Mouse (Mus musculus) kidney, postnatal 0 days (tissue): Measurements from ENCODE around the gene Ttll5. TPM values are rescaled to one million over a fixed set of nuclear protein-coding genes. Genes with fewer than 3 reads are reported as not detected.
A peak's percentile ranks its signal among the peaks of the same experiment; 100 is the strongest.

Source experiments
- ATAC-seq: fragments of 200-750 bp; cut with Nextera tagmentation; replicated peaks from 2 replicates; pipeline ENCODE4 v1.8.0; 2017; ENCODE audit warnings: low read depth, moderate number of reproducible peaks, moderate TSS enrichment, moderate library complexity; ENCODE audit not compliant: low FRiP score
- DNase-seq: peaks from one replicate; pipeline ENCODE4 v3.0.0-alpha.2; 2016; ENCODE audit warnings: low spot score
- H3K27ac ChIP-seq: fragments of 300-500 bp; sonication (generic); 2 replicates; pipeline ENCODE4 v1.5.1; 2014; ENCODE audit warnings: mild to moderate bottlenecking
- H3K27me3 ChIP-seq: fragments of 300-500 bp; sonication (generic); 2 replicates; pipeline ENCODE4 v1.6.1; 2014; ENCODE audit warnings: low read length, mixed read lengths; ENCODE audit not compliant: insufficient read depth
- H3K36me3 ChIP-seq: fragments of 300-500 bp; sonication (generic); 2 replicates; pipeline ENCODE4 v1.6.1; 2014; ENCODE audit warnings: low read length, mixed read lengths; ENCODE audit not compliant: insufficient read depth
- H3K4me1 ChIP-seq: fragments of 300-500 bp; sonication (generic); replicated peaks from 2 replicates; pipeline ENCODE4 v1.6.1; 2014; ENCODE audit warnings: antibody characterized with exemption, low read length, mixed read lengths; ENCODE audit not compliant: insufficient read depth
- H3K4me2 ChIP-seq: fragments of 300-500 bp; sonication (generic); 2 replicates; pipeline ENCODE4 v1.6.1; 2014; ENCODE audit warnings: mild to moderate bottlenecking, low read length, moderate library complexity, mixed read lengths
- H3K4me3 ChIP-seq: fragments of 300-500 bp; sonication (generic); replicated peaks from 2 replicates; pipeline ENCODE4 v1.5.1; 2014; ENCODE audit warnings: low read depth, low read length
- H3K9ac ChIP-seq: fragments of 300-500 bp; sonication (generic); 2 replicates; pipeline ENCODE4 v1.6.1; 2014; ENCODE audit warnings: low read depth, low read length
- H3K9me3 ChIP-seq: fragments of 300-500 bp; sonication (generic); replicated peaks from 2 replicates; pipeline ENCODE4 v1.6.1; 2016; ENCODE audit warnings: low read length, inconsistent platforms, mixed read lengths
- CTCF ChIP-seq: IDR thresholded peaks from 2 replicates; pipeline ENCODE4 v1.5.1; 2016; ENCODE audit warnings: antibody characterized with exemption, low read depth, mild to moderate bottlenecking, moderate library complexity
- WGBS: fragments of 180-500 bp; shearing (Covaris S2); extraction: QIAGEN DNeasy Blood & Tissue Kit; methylation state at CpG from one replicate; pipeline ENCODE4 v1.1.7; 2014; 5-methylcytosine and 5-hydroxymethylcytosine counted together
- polyA plus RNA-seq: library from polyadenylated mRNA; unstranded; fragments of >200 nt; fragmentation: Nextera tagmentation; extraction: Ambion mirVana; gene quantifications from 2 replicates; pipeline ENCODE4 v1.2.1, GENCODE M21; 2015

Ttll5 gene
- polyA plus RNA-seq, 1 experiment from 2014 or later: 6.8 TPM

GRCm38 (mm10) chr12:85956251-85956650 lies 131.8 kb downstream of the Ttll5 start:
- Histone ChIP-seq H3K9ac (no peak overlapping the region), H3K4me1 (peaks cover 14% of the 10 kb centered on the region; the same call in 1 of the 2 replicates), H3K36me3 (no peaks in the 10 kb centered on the region), H3K27me3 (no peaks in the 10 kb centered on the region), H3K9me3 (no peaks in the 10 kb centered on the region), H3K4me3 (no peak overlapping the region), H3K4me2 (no peak overlapping the region), H3K27ac (no peak overlapping the region)
- no peak for ATAC-seq
- TF ChIP-seq CTCF: no peak
- DNase-seq: no peak
- WGBS: 80% methylated on average over 6 of the region's 6 CpGs

GRCm38 (mm10) chr12:85958460-85958859 lies 134.0 kb downstream of the Ttll5 start:
- ATAC-seq: no peak
- no peak overlapping the region for H3K9ac ChIP-seq
- H3K36me3 ChIP-seq: no peaks in the 10 kb centered on the region
- DNase-seq: no peak
- no peaks in the 10 kb centered on the region for H3K9me3 ChIP-seq
- H3K4me2 ChIP-seq: no peak overlapping the region
- no peak for TF ChIP-seq CTCF
- no peaks in the 10 kb centered on the region for H3K27me3 ChIP-seq
- WGBS: 65% methylated on average over 2 of the region's 2 CpGs
- peaks cover 20% of the 10 kb centered on the region for H3K4me1 ChIP-seq
- H3K4me3 ChIP-seq: no peak overlapping the region
- H3K27ac ChIP-seq: no peak overlapping the region

- no peak overlapping the region for H3K4me2 ChIP-seq
- peaks cover 22% of the 10 kb centered on the region for H3K4me1 ChIP-seq
- no peak overlapping the region for H3K9ac ChIP-seq
- ATAC-seq: no peak
- 0 out of 2 replicates have a peak overlapping the region, but pooled peaks have one; percentile 25 for H3K27ac ChIP-seq
- H3K36me3 ChIP-seq: no peaks in the 10 kb centered on the region
- DNase-seq: peak; percentile 42
- 28% methylated on average over 10 of the region's 10 CpGs for WGBS
- no peaks in the 10 kb centered on the region for H3K9me3 ChIP-seq
- TF ChIP-seq CTCF: no peak
- H3K4me3 ChIP-seq: no peak overlapping the region
- H3K27me3 ChIP-seq: no peaks in the 10 kb centered on the region
These were observed 135.5 kb downstream of the Ttll5 start for GRCm38 (mm10) chr12:85959822-85960501.

GRCm38 (mm10) chr12:85960699-85961098 lies 136.2 kb downstream of the Ttll5 start:
- Histone ChIP-seq H3K4me1 (peaks cover 22% of the 10 kb centered on the region), H3K4me2 (no peak overlapping the region), H3K27ac (no peak overlapping the region), H3K36me3 (no peaks in the 10 kb centered on the region), H3K4me3 (no peak overlapping the region), H3K9me3 (no peaks in the 10 kb centered on the region), H3K9ac (no peak overlapping the region), H3K27me3 (no peaks in the 10 kb centered on the region)
- ATAC-seq: no peak
- WGBS: 69% methylated on average over 4 of the region's 4 CpGs
- TF ChIP-seq CTCF: no peak
- no peak for DNase-seq

- Histone ChIP-seq H3K9ac (no peak overlapping the region), H3K4me2 (no peak overlapping the region), H3K9me3 (no peaks in the 10 kb centered on the region), H3K36me3 (no peaks in the 10 kb centered on the region), H3K4me3 (no peak overlapping the region), H3K4me1 (peaks cover 18% of the 10 kb centered on the region), H3K27me3 (no peaks in the 10 kb centered on the region), H3K27ac (peak overlapping the region; percentile 19; the same call in 1 of the 2 replicates)
- no peak for TF ChIP-seq CTCF
- 64% methylated on average over 2 of the region's 2 CpGs for WGBS
- ATAC-seq (no peak), DNase-seq (no peak)
These were observed 138.7 kb downstream of the Ttll5 start for GRCm38 (mm10) chr12:85963160-85963559.

- 37% methylated on average over 11 of the region's 11 CpGs for WGBS
- H3K9ac ChIP-seq: no peak overlapping the region
- no peak for TF ChIP-seq CTCF
- no peak overlapping the region for H3K27ac ChIP-seq
- no peaks in the 10 kb centered on the region for H3K36me3 ChIP-seq
- no peak overlapping the region for H3K4me2 ChIP-seq
- DNase-seq: peak; percentile 49
- H3K27me3 ChIP-seq: no peaks in the 10 kb centered on the region
- peaks cover 14% of the 10 kb centered on the region for H3K4me1 ChIP-seq
- no peaks in the 10 kb centered on the region for H3K9me3 ChIP-seq
- no peak for ATAC-seq
- H3K4me3 ChIP-seq: no peak overlapping the region
These were observed 139.2 kb downstream of the Ttll5 start for GRCm38 (mm10) chr12:85963699-85964098.

GRCm38 (mm10) chr12:85964436-85964835 lies 140.0 kb downstream of the Ttll5 start:
- no peak for DNase-seq
- Histone ChIP-seq H3K27me3 (no peaks in the 10 kb centered on the region), H3K4me3 (no peak overlapping the region), H3K4me2 (no peak overlapping the region), H3K27ac (no peak overlapping the region), H3K9ac (no peak overlapping the region), H3K4me1 (peaks cover 8% of the 10 kb centered on the region), H3K36me3 (no peaks in the 10 kb centered on the region), H3K9me3 (no peaks in the 10 kb centered on the region)
- no peak for ATAC-seq
- TF ChIP-seq CTCF: no peak
- 81% methylated on average over 3 of the region's 3 CpGs for WGBS
